Mouse (Mus musculus) lung, adult 2 months (tissue): ENCODE results near the gene Olfr54. TPM values are rescaled to one million over a fixed set of nuclear protein-coding genes. Genes with fewer than 3 reads are reported as not detected.
"Not testable (repeated sequence)": the region's sequence is repeated elsewhere in the genome, so short reads cannot be mapped to it uniquely, and the experiment has no call there.

Experiments used
- DNase-seq: peaks from one replicate; pipeline ENCODE4 v3.0.0; 2022
- H3K4me1 ChIP-seq: fragments of 200-500 bp; 2 replicates; pipeline ENCODE4 v1.6.1; 2011; ENCODE audit warnings: low read length; ENCODE audit not compliant: control insufficient read depth, insufficient read depth
- H3K4me3 ChIP-seq: fragments of 200-500 bp; replicated peaks from 2 replicates; pipeline ENCODE3; 2011; ENCODE audit warnings: low read depth, mild to moderate bottlenecking, control low read depth, low read length; ENCODE audit errors: extremely low read depth
- CTCF ChIP-seq: fragments of 200-500 bp; IDR thresholded peaks from 2 replicates; pipeline ENCODE4 v1.5.1; 2011; ENCODE audit warnings: mild to moderate bottlenecking, low read length, control low read depth; ENCODE audit not compliant: insufficient read depth
- POLR2A ChIP-seq: fragments of 200-500 bp; IDR thresholded peaks from 2 replicates; pipeline ENCODE4 v1.6.1; 2011; ENCODE audit warnings: low read depth, mild to moderate bottlenecking, control low read depth, low read length, borderline replicate concordance; ENCODE audit errors: extremely low read depth
- WGBS: fragments of 180-500 bp; shearing (Covaris S2); methylation state at CpG from one replicate; pipeline ENCODE4 v1.1.7; 2018; 5-methylcytosine and 5-hydroxymethylcytosine counted together
- polyA plus RNA-seq: library from polyadenylated mRNA; depleted of rRNA; stranded (reverse); fragments of >200 nt; gene quantifications from 2 replicates; pipeline ENCODE4 v1.2.3, GENCODE M21; 2012; rRNA removed

Gene Olfr54
- not detected in 2 replicates for polyA plus RNA-seq

GRCm38 (mm10) chr11:51013936-51014335 lies at the start of gene Olfr54:
Olfr54 (plus strand) TSS chr11:51014236.
- no peak for TF ChIP-seq POLR2A
- TF ChIP-seq CTCF = no peak
- Histone ChIP-seq H3K4me3 (no peak within 1 kb of the TSS), H3K4me1 (no peaks in the 10 kb centered on the region)
- 50% methylated on average over 1 of the region's 1 CpGs for WGBS
- no peak for DNase-seq

GRCm38 (mm10) chr11:50964886-50965285 lies 49.1 kb upstream of the Olfr54 start:
- 38% methylated on average over 2 of the region's 2 CpGs for WGBS

GRCm38 (mm10) chr11:50966230-50966629 lies 47.8 kb upstream of the Olfr54 start, which contains the start of gene Olfr1378:
Olfr1378 (plus strand) TSS chr11:50966530.
- no peak within 1 kb of the TSS for H3K4me3 ChIP-seq
- 90% methylated on average over 11 of the region's 11 CpGs for WGBS
- TF ChIP-seq CTCF (no peak), POLR2A (no peak)
- no peaks in the 10 kb centered on the region for H3K4me1 ChIP-seq
- DNase-seq = no peak

More at GRCm38 (mm10) chr11:50964886-50965285, 49.1 kb upstream of the Olfr54 start:
- no peak overlapping the region for H3K4me3 ChIP-seq
- TF ChIP-seq CTCF = no peak
- no peak for TF ChIP-seq POLR2A
- H3K4me1 ChIP-seq = no peaks in the 10 kb centered on the region
- no peak for DNase-seq

- Histone ChIP-seq H3K4me3 (no peak overlapping the region), H3K4me1 (no peaks in the 10 kb centered on the region)
- TF ChIP-seq POLR2A = no peak
- TF ChIP-seq CTCF = no peak
- WGBS = 70% methylated on average over 4 of the region's 4 CpGs
- DNase-seq = no peak
Measured at GRCm38 (mm10) chr11:50977216-50977615, 36.8 kb upstream of the Olfr54 start.

GRCm38 (mm10) chr11:50981667-50982066 lies 32.4 kb upstream of the Olfr54 start, which contains the start of gene Olfr1377:
Olfr1377 (plus strand) TSS chr11:50981967.
- 56% methylated on average over 5 of the region's 5 CpGs for WGBS
- H3K4me3 ChIP-seq = no peak within 1 kb of the TSS
- no peak for DNase-seq
- no peak for TF ChIP-seq POLR2A
- TF ChIP-seq CTCF = no peak
- no peaks in the 10 kb centered on the region for H3K4me1 ChIP-seq

- DNase-seq = no peak
- no peaks in the 10 kb centered on the region for H3K4me1 ChIP-seq
- TF ChIP-seq CTCF (no peak), POLR2A (no peak)
- no peak within 1 kb of the TSS for H3K4me3 ChIP-seq
- 66% methylated on average over 5 of the region's 5 CpGs for WGBS
Measured at GRCm38 (mm10) chr11:51003296-51003695, 10.7 kb upstream of the Olfr54 start, which contains the start of gene Olfr51. Olfr51 (plus strand) TSS chr11:51003596.

GRCm38 (mm10) chr11:51011821-51012220 lies 2.2 kb upstream of the Olfr54 start:
- WGBS = 44% methylated on average over 5 of the region's 5 CpGs
- H3K4me3 ChIP-seq = no peak overlapping the region
- TF ChIP-seq CTCF (no peak), POLR2A (no peak)
- no peaks in the 10 kb centered on the region for H3K4me1 ChIP-seq
- no peak for DNase-seq

- no peak for TF ChIP-seq CTCF
- no peak for TF ChIP-seq POLR2A
Measured at GRCm38 (mm10) chr11:51016341-51016740, 2.3 kb downstream of the Olfr54 start.

GRCm38 (mm10) chr11:51026811-51027210 lies 12.8 kb downstream of the Olfr54 start:
- WGBS = 79% methylated on average over 10 of the region's 11 CpGs
- not testable (repeated sequence) for H3K4me3 ChIP-seq, H3K4me1 ChIP-seq, DNase-seq

More at GRCm38 (mm10) chr11:51016341-51016740, 2.3 kb downstream of the Olfr54 start:
- 47% methylated on average over 2 of the region's 2 CpGs for WGBS
- H3K4me1 ChIP-seq = no peaks in the 10 kb centered on the region
- no peak overlapping the region for H3K4me3 ChIP-seq
- DNase-seq = no peak

GRCm38 (mm10) chr11:51029381-51029780 lies 15.3 kb downstream of the Olfr54 start:
- H3K4me3 ChIP-seq, DNase-seq: not testable (repeated sequence)
- WGBS = 72% methylated on average over 8 of the region's 8 CpGs

GRCm38 (mm10) chr11:51030225-51030624 lies 16.2 kb downstream of the Olfr54 start:
- WGBS = 69% methylated on average over 2 of the region's 2 CpGs
- Histone ChIP-seq H3K4me1 (no peaks in the 10 kb centered on the region), H3K4me3 (no peak overlapping the region)
- TF ChIP-seq CTCF = no peak
- TF ChIP-seq POLR2A = no peak
- DNase-seq = no peak

More at GRCm38 (mm10) chr11:51029381-51029780, 15.3 kb downstream of the Olfr54 start:
- H3K4me1 ChIP-seq = not testable (repeated sequence)
